ENCODE assay signal across 8 mouse cellular contexts in genomic region chr4:108869730-108870374, GRCm38 (mm10). TPM values are rescaled to one million over a fixed set of nuclear protein-coding genes. Genes with fewer than 3 reads are reported as not detected.
DNase-seq lines count a peak whose midpoint lies in the region; ATAC-seq and TF ChIP-seq lines count a peak whose summit lies in the region.

No protein-coding gene starts in this region.

- in situ Hi-C loops in Patski (cut with MboI; ENCODE audit: low pct_unique_long_range_greater_than_20kb), result loop anchor here (5.0 kb wide), 2 partner anchors 117 to 297 kb away; no protein-coding TSS in a partner anchor

- DNase-seq in Patski (ENCODE audit: low read depth, low spot score), result no peak
- DNase-seq in cerebellum, adult 8-10 months, result peak; percentile 91
- DNase-seq in forelimb bud, embryonic 11.5 days (ENCODE audit: low read depth, low spot score), result peak; percentile 90
- peak; percentile 99 for DNase-seq in hindbrain, embryonic 14.5 days (ENCODE audit: low spot score)
- peak; percentile 83 to 94 for DNase-seq in layer of hippocampus, postnatal 14 days (ENCODE audit: low spot score in 2 of 2)
- peak; percentile 88 for DNase-seq in lung, postnatal 25 days (ENCODE audit: low spot score)
- peak; percentile 89 for DNase-seq in right cerebral cortex, adult 18-20 months
- DNase-seq in urinary bladder, postnatal 36 days (ENCODE audit: low spot score in 2 of 2), result peak; percentile 72 to 78

- H3K27me3 ChIP-seq in Patski, result no peaks in the 10 kb centered on the region
- no peaks in the 10 kb centered on the region for H3K27me3 ChIP-seq in hindbrain, embryonic 14.5 days (ENCODE audit: control insufficient read depth, insufficient read depth, low read length)

- no peak overlapping the region for H3K9ac ChIP-seq in hindbrain, embryonic 14.5 days

- ATAC-seq in Patski, result no peak
- peak; percentile 86 for ATAC-seq in hindbrain, embryonic 14.5 days (ENCODE audit: low FRiP score)

- H3K4me1 ChIP-seq in hindbrain, embryonic 14.5 days (replicated peaks; ENCODE audit: control insufficient read depth, insufficient read depth, low read length), result no peaks in the 10 kb centered on the region

- H3K27ac ChIP-seq in hindbrain, embryonic 14.5 days, result no peak overlapping the region

- no peak overlapping the region for H3K4me2 ChIP-seq in hindbrain, embryonic 14.5 days (replicated peaks)

- 0 out of 2 replicates have a peak, but pooled peaks cover 1% of the 10 kb centered on the region for H3K36me3 ChIP-seq in hindbrain, embryonic 14.5 days (replicated peaks; ENCODE audit: control insufficient read depth, insufficient read depth)

- POLR2A ChIA-PET in Patski (lab: Charles Lee), result no interaction called here

- H3K4me3 ChIP-seq in hindbrain, embryonic 14.5 days (replicated peaks; ENCODE audit: low read length), result no peak overlapping the region

- peak; percentile 43 for TF ChIP-seq CTCF in Patski (IDR thresholded peaks at IDR 0.05)

- H3K9me3 ChIP-seq in hindbrain, embryonic 14.5 days (ENCODE audit: control insufficient read depth, low read length), result no peaks in the 10 kb centered on the region

- CTCF ChIA-PET in Patski (lab: Charles Lee), result interaction anchor here (1.2 to 1.9 kb wide), 2 partner anchors 18 to 107 kb away, joined by 3 to 7 read pairs; no protein-coding TSS in a partner anchor

- WGBS in hindbrain, embryonic 14.5 days, result 39% methylated on average over 10 of the region's 10 CpGs

RNA-seq across cellular contexts. Expression of gene Rab3b, which starts 9.0 kb away (rescaled TPM):
- polyA plus RNA-seq in Patski (2021), result 0.13 TPM
- 187 and 200 TPM in 2 replicates for polyA plus RNA-seq in hindbrain, embryonic 14.5 days (2014; fragmentation: Nextera tagmentation; extraction: Ambion mirVana)
- 10 to 100 TPM; 45.9 to 54.2 TPM for total RNA-seq in layer of hippocampus, postnatal 14 days (2021)

RNA-seq across cellular contexts. Expression of gene A730015C16Rik, which starts 21.4 kb away (rescaled TPM):
- 0.53 TPM for polyA plus RNA-seq in Patski (2021)
- polyA plus RNA-seq in hindbrain, embryonic 14.5 days (2014; fragmentation: Nextera tagmentation; extraction: Ambion mirVana), result 0.87 and 1.2 TPM in 2 replicates
- under 1 TPM in 1 of 2 experiments, not detected in 1; 0.53 TPM for total RNA-seq in layer of hippocampus, postnatal 14 days (2021)

RNA-seq across cellular contexts. Expression of gene Kti12, which starts 22.3 kb away (rescaled TPM):
- 14.4 TPM for polyA plus RNA-seq in Patski (2021)
- polyA plus RNA-seq in hindbrain, embryonic 14.5 days (2014; fragmentation: Nextera tagmentation; extraction: Ambion mirVana), result 25.5 and 25.9 TPM in 2 replicates
- total RNA-seq in layer of hippocampus, postnatal 14 days (2021), result 10 to 100 TPM; 16.1 to 18.5 TPM

RNA-seq across cellular contexts. Expression of gene Txndc12, which starts 35.5 kb away (rescaled TPM):
- polyA plus RNA-seq in Patski (2021), result 80.4 TPM
- polyA plus RNA-seq in hindbrain, embryonic 14.5 days (2014; fragmentation: Nextera tagmentation; extraction: Ambion mirVana), result 73.6 and 77.4 TPM in 2 replicates
- total RNA-seq in layer of hippocampus, postnatal 14 days (2021), result 10 to 100 TPM; 38.8 to 38.9 TPM

RNA-seq across cellular contexts. Expression of gene Btf3l4, which starts 36.4 kb away (rescaled TPM):
- 95.5 TPM for polyA plus RNA-seq in Patski (2021)
- polyA plus RNA-seq in hindbrain, embryonic 14.5 days (2014; fragmentation: Nextera tagmentation; extraction: Ambion mirVana), result 187 and 191 TPM in 2 replicates
- total RNA-seq in layer of hippocampus, postnatal 14 days (2021), result 100 to 1,000 TPM in 1 of 2 experiments, 10 to 100 TPM in 1; 97.7 to 111 TPM

Comparison
In these comparisons a context has a peak if more than half of its experiments do, and no peak if none do; other contexts are left out.
1. RNA of gene Rab3b, which starts 9.0 kb away (polyA plus RNA-seq): 187 to 200 TPM in hindbrain, embryonic 14.5 days; 0.13 TPM in Patski (single experiment); every median in the first group is over 100 times any median in the second.